Mouse (Mus musculus) cerebellum, adult 2 months (tissue): ENCODE data around the gene Adcy6. TPM values are rescaled to one million over a fixed set of nuclear protein-coding genes. Genes with fewer than 3 reads are reported as not detected.
A peak's percentile ranks its signal among the peaks of the same experiment; 100 is the strongest.

ENCODE experiments used
- DNase-seq, 2 experiments: peaks; one replicate each; pipeline ENCODE4 v3.0.0; 2021
- H3K27ac ChIP-seq: fragments of 200-500 bp; 2 replicates; pipeline ENCODE4 v1.5.1; 2012; ENCODE audit warnings: low read length, control low read depth, inconsistent platforms; ENCODE audit not compliant: insufficient read depth
- H3K27me3 ChIP-seq: fragments of 200-500 bp; 2 replicates; pipeline ENCODE4 v1.6.1; 2012; ENCODE audit warnings: inconsistent platforms, mild to moderate bottlenecking, low read length, moderate library complexity; ENCODE audit not compliant: control insufficient read depth, insufficient read depth
- H3K4me1 ChIP-seq: fragments of 200-500 bp; 2 replicates; pipeline ENCODE4 v1.6.1; 2011; ENCODE audit warnings: low read length; ENCODE audit not compliant: control insufficient read depth, insufficient read depth
- H3K4me3 ChIP-seq: fragments of 200-500 bp; replicated peaks from 2 replicates; pipeline ENCODE3; 2011; ENCODE audit warnings: mild to moderate bottlenecking, low read depth, low read length, control low read depth; ENCODE audit not compliant: insufficient read depth
- CTCF ChIP-seq: fragments of 200-500 bp; IDR thresholded peaks from 2 replicates; pipeline ENCODE4 v1.5.1; 2011; ENCODE audit warnings: low read depth, mild to moderate bottlenecking, control low read depth, low read length, moderate library complexity, borderline replicate concordance; ENCODE audit not compliant: insufficient read depth
- POLR2A ChIP-seq: fragments of 200-500 bp; IDR thresholded peaks from 2 replicates; pipeline ENCODE4 v1.6.1; 2011; ENCODE audit warnings: low read length, control low read depth, borderline replicate concordance; ENCODE audit not compliant: insufficient read depth
- WGBS: fragments of 180-500 bp; shearing (Covaris S2); methylation state at CpG from one replicate; pipeline ENCODE4 v1.1.7; 2018; 5-methylcytosine and 5-hydroxymethylcytosine counted together
- polyA plus RNA-seq: library from polyadenylated mRNA; depleted of rRNA; stranded (reverse); fragments of >200 nt; gene quantifications from 2 replicates; pipeline ENCODE4 v1.2.3, GENCODE M21; 2012

Adcy6 gene
- polyA plus RNA-seq, 1 experiment = 31.3 TPM

DNA sequence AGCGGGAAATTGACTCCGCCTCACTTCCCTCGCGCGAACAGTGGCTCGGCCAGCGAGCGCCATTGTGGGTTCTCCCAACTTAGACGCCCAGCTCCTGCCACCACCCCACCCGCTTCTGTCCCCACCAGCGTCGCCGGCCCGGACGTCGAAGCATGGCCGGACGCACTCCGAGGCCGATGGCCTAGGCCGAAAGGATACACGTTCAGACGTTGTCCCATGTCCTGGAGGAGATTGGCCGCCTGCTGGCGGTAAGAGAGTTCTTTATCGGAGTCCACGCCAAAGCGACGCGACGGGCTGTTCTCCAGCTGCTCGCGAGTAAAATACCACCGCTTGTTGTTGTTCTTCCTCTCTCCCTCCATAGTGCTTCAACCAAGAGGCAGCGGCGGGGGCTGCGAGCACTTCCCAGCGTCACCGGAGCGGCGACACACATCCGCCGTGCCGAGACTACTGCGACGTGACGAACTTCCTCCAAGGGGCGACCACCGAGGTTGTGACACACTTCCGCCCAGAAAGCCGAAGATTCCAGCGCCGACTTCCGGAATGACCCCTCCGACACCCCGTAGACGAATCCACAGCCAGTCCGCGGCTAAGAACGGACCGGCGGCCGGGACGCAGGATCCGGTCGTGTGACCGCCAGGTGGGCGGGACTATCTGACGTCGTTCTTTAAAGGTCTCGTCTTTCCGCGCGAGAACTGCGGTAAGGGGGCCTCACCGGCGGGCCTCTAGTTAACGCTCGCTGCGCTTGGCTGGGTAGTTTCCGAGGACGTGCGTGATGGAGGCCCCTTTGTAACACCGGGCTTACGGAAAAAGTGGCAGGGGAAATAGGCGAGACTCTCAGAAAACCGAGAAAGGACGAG is 42.4 kb downstream of the Adcy6 start:
- peaks cover 5% of the 10 kb centered on the region; the same call in 1 of the 2 replicates for H3K4me1 ChIP-seq
- H3K27me3 ChIP-seq = no peaks in the 10 kb centered on the region
- TF ChIP-seq CTCF = peak; percentile 20; the same call in 1 of the 2 replicates
- TF ChIP-seq POLR2A = peak; percentile 93
- under 1% methylated on average over 88 of the region's 88 CpGs for WGBS
- H3K4me3 ChIP-seq = peak overlapping the region; percentile 94
- peak overlapping the region; percentile 92 for H3K27ac ChIP-seq
- DNase-seq = peak; percentile 100

DNA sequence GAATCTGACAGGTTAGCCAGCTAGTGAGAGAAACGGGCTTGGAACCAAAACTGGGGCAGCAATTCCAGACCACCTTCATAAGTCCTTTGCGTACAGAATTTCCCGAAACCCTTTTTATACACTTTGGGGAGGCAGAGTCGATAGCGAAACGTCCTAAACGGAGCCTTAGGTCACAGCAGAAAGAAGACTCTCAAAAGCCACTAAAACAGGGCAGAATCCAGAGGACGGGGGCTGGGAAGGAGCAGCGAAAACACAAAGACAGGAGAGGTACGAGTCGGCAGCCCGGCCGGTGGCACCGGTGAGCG is 43.0 kb downstream of the Adcy6 start:
- no peak for TF ChIP-seq POLR2A
- no peak for TF ChIP-seq CTCF
- Histone ChIP-seq H3K27ac (peak overlapping the region; percentile 92), H3K4me1 (peaks cover 7% of the 10 kb centered on the region; the same call in 1 of the 2 replicates), H3K4me3 (peak overlapping the region; percentile 91), H3K27me3 (no peaks in the 10 kb centered on the region)
- 1% methylated on average over 15 of the region's 15 CpGs for WGBS
- no peak for DNase-seq

DNA sequence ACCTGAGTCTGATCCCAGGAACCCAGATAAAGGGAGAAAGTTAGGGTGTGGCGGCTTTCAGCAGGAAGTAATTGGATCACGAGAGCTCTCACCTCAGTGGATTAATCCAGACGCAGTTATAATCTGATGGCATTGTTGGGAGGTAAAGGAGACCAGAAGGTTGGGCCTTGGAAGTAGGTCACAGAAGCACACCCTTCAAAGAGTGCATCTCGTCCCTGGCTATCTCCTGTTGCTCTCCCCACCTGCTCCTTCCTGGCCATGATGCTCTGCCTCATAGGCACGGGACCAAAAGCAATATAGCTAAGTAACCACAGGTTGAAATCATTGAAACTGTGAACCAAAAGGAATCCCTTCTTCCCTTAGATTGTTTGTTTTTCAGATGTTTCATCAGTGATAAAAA is 52.7 kb downstream of the Adcy6 start:
- H3K27me3 ChIP-seq = no peaks in the 10 kb centered on the region
- TF ChIP-seq POLR2A = no peak
- no peak for TF ChIP-seq CTCF
- WGBS = 13% methylated on average over 5 of the region's 5 CpGs
- peaks cover 8% of the 10 kb centered on the region for H3K4me1 ChIP-seq
- 0 out of 2 replicates have a peak overlapping the region, but pooled peaks have one; percentile 69 for H3K27ac ChIP-seq
- H3K4me3 ChIP-seq = no peak overlapping the region
- peak; percentile 31 to 69 for DNase-seq

DNA sequence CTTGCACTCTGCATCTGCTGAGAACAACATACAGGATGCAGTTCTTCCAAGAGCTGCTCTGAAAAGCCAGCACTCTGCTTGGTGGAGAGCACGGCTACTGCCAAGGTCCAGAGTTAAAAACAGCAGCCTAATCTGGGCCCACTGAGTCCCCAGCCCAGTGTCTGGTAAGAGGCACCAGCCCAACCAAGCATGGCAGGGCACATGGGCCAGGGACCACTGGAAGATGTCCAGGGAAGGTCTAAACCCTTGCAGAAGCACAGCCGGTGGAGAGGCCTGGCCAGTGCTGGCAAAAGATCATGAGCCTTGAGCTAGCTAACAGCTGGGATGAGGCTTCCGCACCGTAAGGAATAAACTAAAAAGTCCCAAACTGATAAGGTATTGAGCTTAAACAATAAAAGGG is 54.0 kb downstream of the Adcy6 start:
- H3K27me3 ChIP-seq = no peaks in the 10 kb centered on the region
- H3K4me1 ChIP-seq = peaks cover 5% of the 10 kb centered on the region
- no peak overlapping the region for H3K4me3 ChIP-seq
- H3K27ac ChIP-seq = no peak overlapping the region
- TF ChIP-seq POLR2A (no peak), CTCF (no peak)
- WGBS = 31% methylated on average over 4 of the region's 4 CpGs
- DNase-seq = no peak

DNA sequence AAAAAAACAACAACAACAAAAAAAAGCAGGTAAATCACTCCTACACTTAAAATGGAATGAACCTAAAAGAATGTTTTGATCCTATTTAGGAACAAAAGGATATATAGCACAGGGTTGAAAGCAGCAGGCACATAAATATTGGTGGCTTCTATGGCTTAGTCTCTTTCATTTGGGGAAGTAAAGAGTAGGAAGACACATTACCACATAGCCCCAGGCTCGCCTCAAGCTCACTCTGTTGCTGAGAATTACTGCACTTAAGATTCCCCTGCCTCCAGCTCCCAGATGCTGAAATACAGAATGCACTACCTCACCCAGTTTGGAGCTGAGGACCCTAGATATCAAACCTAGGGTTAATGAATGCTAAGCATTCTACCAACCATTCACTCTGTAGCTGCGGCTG is 57.1 kb downstream of the Adcy6 start:
- no peak for TF ChIP-seq POLR2A
- no peak for TF ChIP-seq CTCF
- WGBS = 95% methylated on average over 2 of the region's 2 CpGs
- peaks cover 5% of the 10 kb centered on the region for H3K4me1 ChIP-seq

DNA sequence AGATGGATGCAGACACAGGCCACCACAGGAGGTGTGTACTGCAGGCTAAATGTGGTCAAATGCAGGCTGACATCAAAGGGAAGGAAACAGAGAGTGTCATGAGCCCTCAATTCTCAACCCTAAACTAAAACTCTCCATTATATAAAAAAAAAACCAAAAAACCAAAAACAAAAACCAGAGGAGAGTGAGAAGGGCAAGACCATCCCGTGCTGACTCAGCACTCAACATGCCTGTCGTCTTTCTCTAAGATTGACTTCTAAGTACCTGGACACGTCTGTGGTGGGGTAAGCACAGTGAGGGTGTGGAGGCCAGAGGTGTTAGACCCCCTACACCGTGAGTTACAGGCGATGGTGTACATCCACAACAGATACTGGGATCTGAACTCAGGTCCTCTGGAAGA is 63.0 kb downstream of the Adcy6 start:
- DNase-seq = no peak
- Histone ChIP-seq H3K4me1 (peaks cover 6% of the 10 kb centered on the region; the same call in 1 of the 2 replicates), H3K4me3 (no peak overlapping the region), H3K27ac (no peak overlapping the region), H3K27me3 (no peaks in the 10 kb centered on the region)
- WGBS = 83% methylated on average over 5 of the region's 5 CpGs
- TF ChIP-seq CTCF = no peak
- TF ChIP-seq POLR2A = no peak

More for the DNA sequence above, 57.1 kb downstream of the Adcy6 start:
- no peak for DNase-seq
- Histone ChIP-seq H3K27ac (no peak overlapping the region), H3K27me3 (no peaks in the 10 kb centered on the region), H3K4me3 (no peak overlapping the region)

DNA sequence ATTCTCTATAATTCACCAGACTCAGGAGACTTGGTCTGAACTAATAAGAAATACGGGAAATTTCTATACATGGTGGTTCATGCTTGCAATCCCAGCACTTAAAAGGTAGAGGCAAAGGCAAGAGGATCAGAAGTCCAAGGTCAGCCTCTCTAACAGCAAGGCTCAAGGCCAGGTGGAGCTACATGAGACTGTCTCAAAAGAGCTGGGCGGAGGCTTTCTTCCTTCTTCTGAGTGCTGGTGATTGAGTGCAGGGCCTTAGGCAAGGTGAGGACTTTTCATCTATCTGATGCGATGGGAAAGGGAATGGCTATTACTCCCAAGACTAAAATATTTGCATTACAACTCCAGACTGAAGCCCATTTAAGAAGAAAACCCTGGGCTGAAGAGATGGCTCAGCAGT is 64.7 kb downstream of the Adcy6 start:
- Histone ChIP-seq H3K27ac (no peak overlapping the region), H3K4me3 (no peak overlapping the region), H3K27me3 (no peaks in the 10 kb centered on the region), H3K4me1 (peaks cover 6% of the 10 kb centered on the region; the same call in 1 of the 2 replicates)
- DNase-seq = no peak
- 98% methylated on average over 3 of the region's 3 CpGs for WGBS
- TF ChIP-seq CTCF (no peak), POLR2A (no peak)

DNA sequence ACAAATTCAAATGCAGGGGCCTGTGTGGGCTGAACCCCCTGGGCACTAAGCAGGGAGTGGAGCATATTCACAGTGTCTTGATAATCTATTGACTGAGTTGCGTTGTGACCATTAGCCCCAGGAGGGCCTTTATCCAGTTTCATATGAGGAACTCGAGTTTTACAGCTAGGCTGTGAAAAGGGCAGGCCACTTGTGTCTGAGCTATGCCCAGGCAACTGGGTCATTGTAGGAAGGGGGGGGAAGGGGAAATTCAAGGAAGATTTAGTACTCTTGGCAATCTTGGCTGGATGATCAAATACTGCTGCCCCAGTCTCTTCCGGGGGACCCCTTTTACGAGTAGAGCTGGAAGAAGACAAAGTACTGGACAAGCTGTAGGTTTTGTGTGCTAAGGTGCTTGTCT is 66.5 kb downstream of the Adcy6 start:
- no peak for TF ChIP-seq POLR2A
- TF ChIP-seq CTCF = no peak
- H3K4me3 ChIP-seq = no peak overlapping the region
- 77% methylated on average over 4 of the region's 4 CpGs for WGBS

More for the DNA sequence above, 66.5 kb downstream of the Adcy6 start:
- DNase-seq = no peak
- H3K4me1 ChIP-seq = peaks cover 6% of the 10 kb centered on the region; the same call in 1 of the 2 replicates
- no peak overlapping the region for H3K27ac ChIP-seq
- no peaks in the 10 kb centered on the region for H3K27me3 ChIP-seq
